Mouse (Mus musculus): Measurements from ENCODE around the gene Tcp10a. TPM values are rescaled to one million over a fixed set of nuclear protein-coding genes. Genes with fewer than 3 reads are reported as not detected.
"Not testable (repeated sequence)": the region's sequence is repeated elsewhere in the genome, so short reads cannot be mapped to it uniquely, and the experiment has no call there.

Gene Tcp10a
- 0.57 and 1.5 TPM in 2 replicates for polyA plus RNA-seq (2012; rRNA removed)

- not testable (repeated sequence) for DNase-seq (ENCODE audit: low read depth)
Observed at GRCm38 (mm10) chr17:7324346-7324745, at the start of gene Tcp10a. Tcp10a (plus strand) TSS chr17:7324646.

GRCm38 (mm10) chr17:7278702-7279242 lies 45.7 kb upstream of the Tcp10a start:
- DNase-seq (ENCODE audit: low read depth) = no peak

DNA sequence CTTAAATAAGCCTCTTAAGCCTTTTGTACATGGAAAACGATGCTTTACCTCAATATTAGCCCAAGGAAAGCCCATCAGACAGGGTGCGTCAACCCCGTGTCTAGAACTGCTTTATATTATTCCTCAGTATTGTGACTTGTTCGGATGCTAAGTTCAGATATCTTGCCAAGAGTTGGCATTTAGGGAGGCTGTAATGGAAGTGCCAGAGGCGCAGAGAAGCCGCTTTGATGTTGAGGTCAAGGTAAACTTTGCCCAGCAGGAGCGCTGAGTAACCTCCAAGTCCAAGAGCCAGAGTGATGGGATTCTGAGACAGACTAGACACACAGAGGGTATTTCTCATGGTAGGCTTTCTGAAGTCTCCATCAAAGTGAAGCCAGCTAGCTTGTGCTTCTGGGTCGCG lies 45.2 kb upstream of the Tcp10a start:
- DNase-seq (ENCODE audit: low read depth) = no peak

DNA sequence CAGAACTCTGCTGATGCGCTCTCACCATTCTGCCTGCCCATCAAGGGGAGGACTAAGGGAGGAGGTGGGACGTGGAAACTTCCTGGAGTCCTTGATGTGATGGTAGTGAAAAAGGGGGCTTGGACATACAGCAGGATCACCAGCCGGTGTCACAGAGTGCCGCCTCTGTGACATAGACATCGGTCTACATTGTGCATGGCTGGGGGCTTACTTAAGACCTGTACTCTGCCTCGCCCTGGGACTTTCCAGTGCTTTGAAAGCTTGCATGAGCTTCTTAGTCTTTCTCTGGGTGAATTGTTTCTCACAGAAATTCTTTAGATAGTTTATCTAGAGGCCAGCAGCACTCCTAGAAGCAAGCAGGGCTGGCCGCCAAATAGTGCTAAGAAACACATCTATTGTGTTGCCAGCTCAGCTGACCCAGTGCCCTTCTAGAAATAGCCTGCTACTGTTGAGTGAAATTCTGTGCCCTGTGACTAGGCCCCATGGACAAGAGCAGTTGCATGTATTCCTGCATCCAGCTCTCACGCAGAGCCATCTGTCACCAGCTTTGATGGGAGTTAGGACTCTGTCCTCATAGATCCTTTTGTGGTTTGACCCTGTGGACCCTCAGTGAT lies 40.0 kb upstream of the Tcp10a start:
- no peak for DNase-seq (ENCODE audit: low read depth)

GRCm38 (mm10) chr17:7285292-7285691 lies 39.2 kb upstream of the Tcp10a start:
- DNase-seq (ENCODE audit: low read depth) = no peak

- DNase-seq (ENCODE audit: low read depth) = no peak
Observed at GRCm38 (mm10) chr17:7286422-7287050, 37.9 kb upstream of the Tcp10a start.

DNA sequence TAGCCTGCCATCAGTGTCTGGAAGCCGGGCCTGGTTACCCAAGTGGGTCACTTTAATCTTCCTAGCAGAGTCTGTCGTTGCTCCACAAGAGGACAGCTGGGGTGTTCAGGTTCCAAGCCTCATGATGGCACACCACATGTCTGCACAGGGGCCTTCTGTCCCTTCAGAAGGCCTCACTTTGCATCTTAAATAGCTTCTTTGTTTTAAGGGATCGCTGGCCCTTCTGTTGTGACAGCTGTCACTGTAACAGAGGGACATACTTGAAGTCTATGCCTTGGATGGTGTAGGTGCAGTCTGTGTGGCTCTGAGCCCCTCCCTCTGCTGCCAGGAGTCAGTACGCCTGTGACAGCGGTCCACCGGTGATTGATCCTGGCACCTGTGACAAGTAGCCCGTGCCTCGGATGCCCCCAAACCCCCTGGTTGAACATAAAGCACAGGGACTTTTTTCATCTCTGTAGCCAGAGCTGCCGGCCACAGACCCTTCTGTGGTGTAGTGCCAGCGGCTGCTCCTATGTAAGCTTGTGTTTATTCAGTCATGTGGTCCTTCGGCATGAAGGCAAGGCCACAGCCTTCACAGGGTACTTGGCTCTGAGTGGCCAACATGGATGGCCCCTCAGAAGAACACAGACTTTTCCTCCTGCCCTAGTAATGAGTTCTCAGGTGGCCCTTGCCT lies 32.3 kb upstream of the Tcp10a start:
- no peak for DNase-seq (ENCODE audit: low read depth)

DNA sequence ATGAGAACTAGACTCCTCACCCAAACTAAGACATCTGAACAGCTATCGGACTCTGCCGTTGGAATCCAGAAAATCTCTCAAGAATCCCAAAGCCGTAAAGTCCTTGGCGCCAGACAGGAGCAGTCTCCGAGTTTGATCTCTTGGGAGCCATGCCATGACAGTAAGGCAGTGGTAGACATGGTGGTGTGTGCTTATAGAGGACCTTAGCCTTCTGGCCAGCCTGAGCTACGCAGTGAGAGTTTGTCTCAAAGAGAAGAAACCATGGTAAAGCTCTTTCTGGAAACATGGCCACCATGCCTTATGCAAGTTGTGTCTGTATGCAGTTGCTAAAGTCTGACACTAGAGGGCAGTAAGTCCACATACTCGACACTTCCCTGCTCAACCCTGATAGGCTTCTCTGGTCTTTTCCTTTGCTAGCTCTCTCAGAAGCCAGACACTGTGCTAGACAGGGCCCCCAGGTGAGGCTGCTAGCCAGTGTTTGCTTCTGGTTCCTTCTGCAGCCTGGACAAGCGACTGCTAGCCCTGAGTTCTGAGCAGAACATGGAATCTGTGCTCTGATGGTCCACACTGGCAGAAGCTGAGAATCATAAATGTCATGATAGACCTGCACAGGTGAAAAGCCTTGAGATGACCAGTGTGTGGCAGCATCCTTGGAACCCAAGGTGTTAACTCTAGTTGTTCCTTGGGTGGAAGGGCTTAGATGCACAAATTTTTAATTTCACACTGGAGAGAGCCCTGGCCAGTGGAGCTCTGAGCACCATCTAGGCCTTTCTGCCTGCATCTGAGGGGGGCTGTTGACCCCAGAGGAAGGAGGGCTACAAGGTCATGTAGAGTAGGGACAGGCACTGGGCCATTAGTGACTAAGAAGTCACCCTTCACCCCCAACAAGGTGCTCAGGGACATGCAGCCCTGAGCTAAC lies 17.9 kb upstream of the Tcp10a start:
- DNase-seq (ENCODE audit: low read depth) = not testable (repeated sequence)

GRCm38 (mm10) chr17:7315693-7316382 lies 8.6 kb upstream of the Tcp10a start:
- not testable (repeated sequence) for DNase-seq (ENCODE audit: low read depth)

- DNase-seq (ENCODE audit: low read depth) = not testable (repeated sequence)
Observed at GRCm38 (mm10) chr17:7319789-7320188, 4.7 kb upstream of the Tcp10a start.

GRCm38 (mm10) chr17:7326415-7326814 lies 2.0 kb downstream of the Tcp10a start:
- not testable (repeated sequence) for DNase-seq (ENCODE audit: low read depth)

- DNase-seq (ENCODE audit: low read depth) = not testable (repeated sequence)
Observed at GRCm38 (mm10) chr17:7332745-7333144, 8.3 kb downstream of the Tcp10a start.

DNA sequence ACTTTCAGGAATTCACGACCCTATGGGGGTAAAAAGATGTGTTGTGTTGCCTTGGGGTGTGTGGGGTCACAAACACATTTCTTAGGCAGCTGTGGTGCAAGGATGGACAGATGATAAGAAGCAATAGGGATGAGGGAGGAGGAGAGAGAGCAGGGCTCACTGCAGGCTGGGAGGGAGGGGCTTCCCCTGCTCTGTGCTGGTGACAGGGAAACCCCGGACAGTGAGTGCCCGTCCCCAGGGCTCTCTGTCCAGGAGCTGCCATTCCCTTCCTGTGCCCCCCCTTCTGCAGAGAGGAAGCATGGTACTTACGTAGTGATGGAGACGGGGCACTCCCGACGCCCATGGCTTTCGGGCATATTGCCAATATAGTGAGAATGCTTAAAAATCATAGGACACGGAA lies 12.9 kb downstream of the Tcp10a start:
- not testable (repeated sequence) for DNase-seq (ENCODE audit: low read depth)

- DNase-seq (ENCODE audit: low read depth) = not testable (repeated sequence)
Observed at GRCm38 (mm10) chr17:7348765-7349164, 24.3 kb downstream of the Tcp10a start.

DNA sequence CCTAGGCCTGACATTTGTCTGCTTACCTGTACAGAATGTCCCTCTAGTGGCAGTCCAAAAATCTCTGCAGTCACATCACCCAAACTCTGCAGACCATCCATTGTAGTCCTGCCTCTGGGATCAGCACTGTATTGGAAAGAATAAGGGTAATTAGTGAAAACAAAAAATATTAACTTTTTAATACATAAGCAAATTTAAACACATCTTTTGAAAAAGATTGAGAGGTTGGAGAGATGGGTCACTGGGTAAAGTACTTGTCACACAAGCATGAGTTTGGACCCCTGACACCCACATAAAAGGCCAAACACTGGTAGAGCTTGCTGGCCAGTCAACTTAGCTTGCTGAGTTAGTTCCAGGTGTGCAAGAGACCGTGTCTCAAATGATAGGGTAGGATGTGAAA lies 28.1 kb downstream of the Tcp10a start, which contains the start of gene Ttll2:
TSS of gene Ttll2 (minus strand) at position 101 of the 400 bp plus-strand sequence.
- not testable (repeated sequence) for DNase-seq (ENCODE audit: low read depth)

GRCm38 (mm10) chr17:7359806-7360205 lies 35.4 kb downstream of the Tcp10a start:
- DNase-seq (ENCODE audit: low read depth) = not testable (repeated sequence)

DNA sequence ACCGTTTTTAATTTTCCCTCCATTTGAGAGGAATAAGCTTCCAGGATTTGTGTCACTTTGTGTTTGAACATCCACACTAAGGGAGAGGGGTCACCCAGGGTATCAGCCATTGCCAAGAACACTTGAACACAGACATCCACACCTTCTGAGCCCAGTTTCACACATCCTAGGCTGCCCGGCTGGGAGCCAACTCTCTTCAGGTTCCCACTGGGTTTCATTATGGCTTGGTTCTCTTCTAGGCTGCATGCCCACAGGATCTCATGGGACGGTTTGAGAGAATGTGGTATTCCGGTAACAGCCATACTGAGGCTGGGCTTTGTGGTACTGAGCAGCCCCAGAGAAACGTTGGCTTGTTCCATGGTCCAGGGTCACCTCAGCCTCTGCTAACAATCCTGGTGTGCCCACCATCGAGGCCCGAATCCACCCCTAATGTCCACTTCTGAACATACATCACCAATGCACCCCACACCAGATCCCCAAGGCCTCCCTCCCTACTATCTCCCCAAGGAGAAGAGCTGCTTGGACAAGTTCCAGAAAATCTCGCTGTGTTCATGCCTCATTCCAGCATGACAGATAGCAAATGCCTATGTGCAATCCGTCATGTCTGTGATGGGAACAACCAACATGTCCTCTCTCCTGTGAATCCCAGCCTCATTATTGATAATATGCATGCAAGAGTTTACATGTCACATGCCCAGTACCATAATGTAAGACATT lies 36.5 kb downstream of the Tcp10a start:
- DNase-seq (ENCODE audit: low read depth) = not testable (repeated sequence)

- DNase-seq (ENCODE audit: low read depth) = not testable (repeated sequence)
Observed at GRCm38 (mm10) chr17:7365615-7366014, 41.2 kb downstream of the Tcp10a start.

GRCm38 (mm10) chr17:7366265-7366664 lies 41.8 kb downstream of the Tcp10a start:
- DNase-seq (ENCODE audit: low read depth) = not testable (repeated sequence)

Measured in gonadal fat pad, adult 2 months (tissue).